Mouse (Mus musculus): Measurements from ENCODE around the gene Mast2. TPM values are rescaled to one million over a fixed set of nuclear protein-coding genes. Genes with fewer than 3 reads are reported as not detected.
A peak's percentile ranks its signal among the peaks of the same experiment; 100 is the strongest.

Gene Mast2
- total RNA-seq, 2 experiments from 2014 or later, result 96.5 to 104 TPM

DNA sequence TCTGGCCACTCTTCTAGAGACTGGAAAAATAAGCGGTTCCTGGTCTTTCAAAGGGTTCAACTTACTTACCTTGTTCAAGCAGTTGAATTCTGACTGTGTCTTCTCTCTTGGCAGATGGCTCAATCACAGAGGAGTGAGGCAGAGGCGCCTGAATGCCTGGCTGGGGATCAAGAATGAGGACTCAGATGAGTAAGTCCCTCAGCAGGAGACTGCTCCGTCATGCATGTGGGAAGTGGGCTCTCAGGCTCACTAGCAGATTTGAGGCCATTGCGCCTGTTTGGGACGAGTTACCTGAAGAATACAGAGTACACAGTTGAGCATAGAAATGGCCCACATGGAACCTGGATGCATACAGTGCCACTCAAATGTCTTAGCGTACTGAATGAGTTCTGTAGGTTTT lies 172.4 kb downstream of the Mast2 start:
- intact Hi-C loops (cut with DNase I), result no loop called here
- no peak for DNase-seq

DNA sequence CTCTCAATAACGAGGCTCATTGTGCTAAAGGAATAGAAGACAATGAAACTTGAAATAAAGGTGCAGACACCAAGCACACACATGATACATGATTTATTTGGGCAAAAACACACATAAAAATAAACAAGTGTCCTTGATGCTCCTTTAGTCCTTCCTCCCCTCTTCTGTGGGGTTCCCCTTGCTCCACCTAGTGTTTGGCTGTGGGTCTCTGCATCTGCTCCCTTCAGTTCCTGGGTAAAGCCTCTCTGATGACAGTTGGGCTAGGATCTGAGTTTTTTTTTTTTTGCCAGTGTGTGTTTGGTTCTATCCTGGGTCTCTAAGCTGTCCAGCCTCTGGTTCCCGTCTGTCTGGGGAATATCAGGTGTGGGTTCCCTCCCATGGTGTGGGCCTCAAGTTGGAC lies 181.8 kb downstream of the Mast2 start:
- peak; percentile 8 to 25 for DNase-seq
- intact Hi-C loops (cut with DNase I), result loop anchor here (2.0 kb wide), 1 partner anchor 115 kb away; the partner anchor contains the start of gene Tspan1

DNA sequence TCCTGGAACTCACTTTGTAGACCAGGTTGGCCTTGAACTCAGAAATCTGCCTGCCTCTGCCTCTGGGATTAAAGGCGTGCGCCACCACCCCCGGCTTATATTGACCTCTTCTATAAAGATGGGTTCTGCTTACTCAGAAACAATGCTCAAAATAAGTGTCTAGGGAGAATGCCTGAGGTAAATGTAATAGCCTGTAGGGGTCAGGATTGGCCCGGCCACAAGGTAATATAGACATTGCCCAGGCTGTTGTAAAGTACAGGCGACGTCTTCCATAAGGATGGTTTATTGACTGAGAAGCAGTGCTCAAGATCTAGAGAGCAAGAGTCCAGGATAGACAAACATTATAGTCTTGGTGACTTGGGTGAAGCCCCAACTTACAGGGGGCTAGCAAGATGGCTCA lies 195.8 kb downstream of the Mast2 start:
- intact Hi-C loops (cut with DNase I), result no loop called here

More for the DNA sequence above, 195.8 kb downstream of the Mast2 start:
- no peak for DNase-seq

Other genes with a start within 250 kb of the Mast2 start
- gene Pik3r3, start 242.6 kb downstream of the Mast2 start, total RNA-seq (2021), result 10 to 100 TPM; 18.3 to 18.9 TPM
- 10 to 100 TPM; 14.7 to 15.6 TPM for gene Ipp, start 43.4 kb upstream of the Mast2 start, total RNA-seq (2021)
- gene Tmem69, start 91.8 kb upstream of the Mast2 start, total RNA-seq (2021), result 10 to 100 TPM; 19.1 to 21.9 TPM
- gene Gpbp1l1, start 93.5 kb upstream of the Mast2 start, total RNA-seq (2021), result 10 to 100 TPM; 66.4 to 72.5 TPM
- gene Ccdc17, start 132.5 kb upstream of the Mast2 start, total RNA-seq (2021), result 1 to 10 TPM; 3.0 to 4.3 TPM
- 10 to 100 TPM; 30.3 to 34.8 TPM for gene Nasp, start 163.8 kb upstream of the Mast2 start, total RNA-seq (2021)
- 100 to 1,000 TPM; 315 to 333 TPM for gene Akr1a1, start 187.5 kb upstream of the Mast2 start, total RNA-seq (2021)
- gene Prdx1, start 221.4 kb upstream of the Mast2 start, total RNA-seq (2021), result 100 to 1,000 TPM; 392 to 403 TPM
- 10 to 100 TPM; 39.9 to 42.3 TPM for gene Mmachc, start 244.2 kb upstream of the Mast2 start, total RNA-seq (2021)
- gene Ccdc163, start 244.3 kb upstream of the Mast2 start, total RNA-seq (2021), result 1 to 10 TPM; 6.8 to 9.3 TPM

All from heart, postnatal 14 days (tissue).